Mouse (Mus musculus): ENCODE results near the gene Fbxo17. TPM values are rescaled to one million over a fixed set of nuclear protein-coding genes. Genes with fewer than 3 reads are reported as not detected.
"Not testable (repeated sequence)": the region's sequence is repeated elsewhere in the genome, so short reads cannot be mapped to it uniquely, and the experiment has no call there.

Fbxo17 gene
- total and polyA plus RNA-seq, 3 experiments: 0.25 to 0.26 TPM; not detected in 1

DNA sequence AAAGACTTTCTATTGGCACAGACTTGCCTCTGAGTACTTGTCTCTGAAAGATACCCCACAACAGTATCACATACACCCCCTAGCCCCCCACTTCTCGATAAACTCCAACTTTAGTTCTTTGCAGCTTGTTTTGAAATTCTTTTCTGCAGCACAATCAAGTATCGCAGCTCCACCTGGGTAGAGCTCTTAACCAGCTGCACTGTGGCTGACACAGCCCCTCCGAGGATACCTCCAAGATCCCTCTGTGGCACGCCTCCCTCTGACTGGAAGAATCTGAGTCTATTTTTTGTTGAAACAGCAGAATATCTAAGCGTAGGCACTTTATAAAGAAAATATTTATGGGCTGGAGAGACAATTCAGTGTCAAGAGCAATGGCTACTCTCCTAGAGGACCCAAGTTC lies 44.3 kb upstream of the Fbxo17 start:
- H3K4me2 ChIP-seq (ENCODE audit: insufficient read depth, low read depth, poor library complexity, severe bottlenecking): no peak overlapping the region
- H3K79me2 ChIP-seq (replicated peaks; ENCODE audit: control insufficient read depth, extremely low read depth, insufficient read depth, poor library complexity, severe bottlenecking): no peaks in the 10 kb centered on the region
- H3K4me1 ChIP-seq (ENCODE audit: control insufficient read depth in 1 of 2, insufficient read depth in 2 of 2): peaks cover 0 to 13% of the 10 kb centered on the region in 2 experiments; a peak in 2 of 4 replicates
- no peak overlapping the region for H3K27ac ChIP-seq (ENCODE audit: insufficient read depth, low read depth)
- no peaks in the 10 kb centered on the region for H3K9me3 ChIP-seq (replicated peaks; ENCODE audit: low read length)
- H3K4me3 ChIP-seq (replicated peaks in 1 of 3; ENCODE audit: low read depth in 2 of 3, low read length in 2 of 3, poor library complexity in 1 of 3): no peak overlapping the region
- no peak for DNase-seq (ENCODE audit: extremely low read depth)
- no peak for TF ChIP-seq E2F4 (IDR thresholded peaks at IDR 0.05; ENCODE audit: insufficient replicate concordance, low read depth, low read length)
- no peak for TF ChIP-seq ZKSCAN1 (IDR thresholded peaks at IDR 0.05; ENCODE audit: borderline replicate concordance, low read depth, low read length)
- no peak for TF ChIP-seq NELFE (IDR thresholded peaks at IDR 0.05; ENCODE audit: low read depth, low read length)
- TF ChIP-seq CHD1 (IDR thresholded peaks at IDR 0.05; ENCODE audit: low read depth, low read length): no peak
- no peak for TF ChIP-seq ETS1 (conservative IDR thresholded peaks at IDR 0.05; ENCODE audit: low read depth, low read length)
- H3K9ac ChIP-seq (ENCODE audit: insufficient read depth, low read depth): no peak overlapping the region
- dilution Hi-C loops (cut with MboI; ENCODE audit: extremely low pct_ligation_motif_present, extremely low pct_unique_long_range_greater_than_20kb, low sequenced_read_pairs): no loop called here
- H3K36me3 ChIP-seq (replicated peaks in 1 of 2; ENCODE audit: control insufficient read depth in 1 of 2, insufficient read depth in 1 of 2, low read length in 1 of 2): no peaks in the 10 kb centered on the region
- H3K27me3 ChIP-seq (replicated peaks): no peaks in the 10 kb centered on the region
- in situ Hi-C loops (cut with MboI; ENCODE audit: low pct_ligation_motif_present, low pct_unique_long_range_greater_than_20kb, low sequenced_read_pairs): no loop called here

DNA sequence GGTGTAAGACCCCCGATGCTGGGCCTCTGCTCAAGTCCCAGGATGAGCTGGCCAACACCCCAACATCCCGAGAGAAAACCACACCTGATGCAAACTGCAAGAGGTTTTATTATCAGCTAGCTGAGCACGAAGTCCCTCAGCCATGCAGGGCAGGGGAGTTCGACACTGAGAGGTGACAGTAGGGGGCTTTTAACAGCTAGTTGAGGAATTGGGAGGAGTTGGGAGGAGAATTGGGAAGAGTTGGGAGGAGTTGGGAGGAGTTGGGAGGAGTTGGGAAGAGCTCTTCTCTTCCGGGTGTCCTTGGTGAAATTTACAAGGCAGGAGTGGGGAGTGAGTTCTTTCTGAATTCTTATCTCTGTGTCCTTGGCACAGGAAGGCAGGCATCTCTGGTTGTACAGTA lies 43.8 kb upstream of the Fbxo17 start:
- H3K4me3 ChIP-seq (replicated peaks in 1 of 3; ENCODE audit: low read depth in 2 of 3, low read length in 2 of 3, poor library complexity in 1 of 3); H3K27me3 ChIP-seq (replicated peaks); H3K4me2 ChIP-seq (ENCODE audit: insufficient read depth, low read depth, poor library complexity, severe bottlenecking); H3K79me2 ChIP-seq (replicated peaks; ENCODE audit: control insufficient read depth, extremely low read depth, insufficient read depth, poor library complexity, severe bottlenecking); dilution Hi-C loops (cut with MboI; ENCODE audit: extremely low pct_ligation_motif_present, extremely low pct_unique_long_range_greater_than_20kb, low sequenced_read_pairs); H3K9ac ChIP-seq (ENCODE audit: insufficient read depth, low read depth); H3K27ac ChIP-seq (ENCODE audit: insufficient read depth, low read depth); H3K9me3 ChIP-seq (replicated peaks; ENCODE audit: low read length); H3K36me3 ChIP-seq (replicated peaks in 1 of 2; ENCODE audit: control insufficient read depth in 1 of 2, insufficient read depth in 1 of 2, low read length in 1 of 2); DNase-seq (ENCODE audit: extremely low read depth); in situ Hi-C loops (cut with MboI; ENCODE audit: low pct_ligation_motif_present, low pct_unique_long_range_greater_than_20kb, low sequenced_read_pairs): not testable (repeated sequence)
- peaks cover 0 to 13% of the 10 kb centered on the region in 2 experiments; a peak in 2 of 4 replicates for H3K4me1 ChIP-seq (ENCODE audit: control insufficient read depth in 1 of 2, insufficient read depth in 2 of 2)

DNA sequence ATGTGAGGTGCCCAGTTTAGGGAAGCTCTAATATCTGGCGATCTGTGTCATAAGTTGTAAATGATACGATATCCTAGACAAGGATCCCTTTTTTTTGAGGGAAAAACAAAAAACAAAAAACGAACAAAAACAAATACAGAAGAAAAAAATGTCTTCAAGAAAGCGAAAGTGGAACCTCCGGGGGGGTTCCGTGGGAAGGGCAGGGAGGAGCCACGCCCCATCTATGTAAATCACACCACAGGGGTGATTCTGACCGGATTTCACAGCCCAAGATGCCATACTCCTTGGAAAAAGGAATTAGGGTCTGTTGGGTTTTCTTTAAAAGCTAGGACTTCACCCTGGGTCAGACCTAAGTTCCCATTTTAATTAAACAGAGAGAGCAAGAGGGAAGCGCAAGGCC lies 41.6 kb upstream of the Fbxo17 start:
- dilution Hi-C loops (cut with MboI; ENCODE audit: extremely low pct_ligation_motif_present, extremely low pct_unique_long_range_greater_than_20kb, low sequenced_read_pairs): no loop called here
- H3K9me3 ChIP-seq (replicated peaks; ENCODE audit: low read length): no peaks in the 10 kb centered on the region
- H3K4me1 ChIP-seq (ENCODE audit: control insufficient read depth in 1 of 2, insufficient read depth in 2 of 2): peaks cover 0 to 13% of the 10 kb centered on the region in 2 experiments; a peak in 2 of 4 replicates
- peak; percentile 69 for DNase-seq (ENCODE audit: extremely low read depth)
- no peaks in the 10 kb centered on the region for H3K27me3 ChIP-seq (replicated peaks)
- H3K36me3 ChIP-seq (replicated peaks in 1 of 2; ENCODE audit: control insufficient read depth in 1 of 2, insufficient read depth in 1 of 2, low read length in 1 of 2): no peaks in the 10 kb centered on the region
- peak overlapping the region; percentile 44 to 78 (median 49) for H3K4me3 ChIP-seq (replicated peaks in 1 of 3; ENCODE audit: low read depth in 2 of 3, low read length in 2 of 3, poor library complexity in 1 of 3)
- peak overlapping the region; percentile 67; the same call in 1 of the 2 replicates for H3K4me2 ChIP-seq (ENCODE audit: insufficient read depth, low read depth, poor library complexity, severe bottlenecking)
- no peak overlapping the region for H3K27ac ChIP-seq (ENCODE audit: insufficient read depth, low read depth)
- peak overlapping the region; percentile 50 for H3K9ac ChIP-seq (ENCODE audit: insufficient read depth, low read depth)
- in situ Hi-C loops (cut with MboI; ENCODE audit: low pct_ligation_motif_present, low pct_unique_long_range_greater_than_20kb, low sequenced_read_pairs): no loop called here
- H3K79me2 ChIP-seq (replicated peaks; ENCODE audit: control insufficient read depth, extremely low read depth, insufficient read depth, poor library complexity, severe bottlenecking): no peaks in the 10 kb centered on the region
- TF ChIP-seq MEF2A (IDR thresholded peaks at IDR 0.05; ENCODE audit: borderline replicate concordance, low read depth, low read length) (peak; percentile 9; the same call in 1 of the 2 replicates), RAD21 (IDR thresholded peaks at IDR 0.05; ENCODE audit: low read depth, low read length) (no peak), PAX5 (IDR thresholded peaks at IDR 0.05; ENCODE audit: low read length) (no peak), JUND (conservative IDR thresholded peaks at IDR 0.05; ENCODE audit: low read depth, low read length) (no peak), MAX (IDR thresholded peaks at IDR 0.05; ENCODE audit: low read length) (peak; percentile 44; the same call in 1 of the 2 replicates), TBP (conservative IDR thresholded peaks at IDR 0.05; ENCODE audit: low read depth, low read length) (no peak), CHD1 (IDR thresholded peaks at IDR 0.05; ENCODE audit: low read depth, low read length) (no peak; the same call in 1 of the 2 replicates), USF1 (IDR thresholded peaks at IDR 0.05; ENCODE audit: low read depth, low read length) (no peak), TCF12 (IDR thresholded peaks at IDR 0.05; ENCODE audit: low read depth, low read length) (peak; percentile 17; the same call in 1 of the 2 replicates), HCFC1 (IDR thresholded peaks at IDR 0.05; ENCODE audit: low read depth, low read length) (no peak), ZKSCAN1 (IDR thresholded peaks at IDR 0.05; ENCODE audit: borderline replicate concordance, low read depth, low read length) (no peak), ELF1 (IDR thresholded peaks at IDR 0.05; ENCODE audit: low read depth, low read length) (no peak), ZMIZ1 (IDR thresholded peaks at IDR 0.05; ENCODE audit: low read depth, low read length) (no peak), MAFK (IDR thresholded peaks at IDR 0.05; ENCODE audit: insufficient replicate concordance, low read length) (0 out of 2 replicates have a peak, but pooled peaks have one; percentile 30), POLR2A (IDR thresholded peaks at IDR 0.05; ENCODE audit: low read depth, low read length) (no peak), CHD2 (IDR thresholded peaks at IDR 0.05; ENCODE audit: low read length) (no peak), SIN3A (IDR thresholded peaks at IDR 0.05; ENCODE audit: low read length) (no peak), SMC3 (IDR thresholded peaks at IDR 0.05; ENCODE audit: low read depth, low read length) (no peak), NRF1 (IDR thresholded peaks at IDR 0.05; ENCODE audit: low read depth, low read length) (no peak), KAT2A (IDR thresholded peaks at IDR 0.05; ENCODE audit: insufficient replicate concordance, low read length) (no peak), JUN (IDR thresholded peaks at IDR 0.05; ENCODE audit: insufficient read depth, low read depth, low read length) (no peak), MXI1 (IDR thresholded peaks at IDR 0.05; ENCODE audit: low read depth, low read length) (no peak), USF2 (conservative IDR thresholded peaks at IDR 0.05; ENCODE audit: low read depth, low read length) (no peak)
